ENCODE assay signal across 25 mouse cellular contexts in genomic region chr14:107845289-107846215, GRCm38 (mm10).
A peak's percentile ranks its signal among the peaks of the same experiment; 100 is the strongest.
DNase-seq lines count a peak whose midpoint lies in the region; ATAC-seq and TF ChIP-seq lines count a peak whose summit lies in the region.
"Had no signal": no experiment of that assay in that cellular context is flagged by ENCODE, and none has a peak within 500 bp of the region (broad histone marks: within the 10 kb centered on the region; RNA-seq: fewer than 3 reads in every experiment).

No protein-coding gene starts in this region.

- no peak overlapping the region for H3K4me2 ChIP-seq in hindbrain, embryonic 12.5 days (replicated peaks)
- H3K4me2 ChIP-seq in hindbrain, embryonic 13.5 days: no peak overlapping the region
- no peak overlapping the region for H3K4me2 ChIP-seq in forebrain, embryonic 14.5 days (ENCODE audit: low read length)
- H3K4me2 ChIP-seq in midbrain, embryonic 15.5 days: no peak overlapping the region
- H3K4me2 ChIP-seq: embryonic facial prominence, embryonic 13.5 days; heart, embryonic 15.5 days; liver, embryonic 15.5 days; lung, embryonic 14.5 days; neural tube, embryonic 13.5 days had no signal

- DNase-seq in brain, embryonic 14.5 days (ENCODE audit: low read depth): peak; percentile 86
- DNase-seq in forebrain, embryonic 14.5 days (ENCODE audit: low spot score): peak; percentile 81
- DNase-seq in kidney, postnatal 10 days: no peak
- DNase-seq in urinary bladder, adult 2 months (ENCODE audit: low spot score): no peak
- DNase-seq: adrenal gland, postnatal 14 days; cerebellum, adult 11-12 months; cerebellum, adult 9-11 months; gastrocnemius, postnatal 14 days; heart, postnatal 36 days; kidney, adult 9 months; kidney, postnatal 14 days; lung, embryonic 14.5 days; lung, postnatal 14 days; thymus, adult 2 months; thymus, postnatal 36 days had no signal

- H3K9me3 ChIP-seq in hindbrain, embryonic 12.5 days (replicated peaks): no peaks in the 10 kb centered on the region
- no peaks in the 10 kb centered on the region for H3K9me3 ChIP-seq in hindbrain, embryonic 13.5 days
- no peaks in the 10 kb centered on the region for H3K9me3 ChIP-seq in forebrain, embryonic 14.5 days (replicated peaks; ENCODE audit: control insufficient read depth, low read length)
- no peaks in the 10 kb centered on the region for H3K9me3 ChIP-seq in midbrain, embryonic 15.5 days
- H3K9me3 ChIP-seq: embryonic facial prominence, embryonic 13.5 days; heart, embryonic 15.5 days; liver, embryonic 15.5 days; neural tube, embryonic 13.5 days had no signal

- no peak for TF ChIP-seq CTCF in brain, embryonic 14.5 days (IDR thresholded peaks at IDR 0.05; ENCODE audit: borderline replicate concordance, extremely low read depth, insufficient read depth, insufficient read length)

- peak; percentile 78; the same call in 1 of the 2 replicates for ATAC-seq in hindbrain, embryonic 12.5 days (ENCODE audit: low FRiP score)
- ATAC-seq in hindbrain, embryonic 13.5 days (ENCODE audit: low FRiP score): no peak
- ATAC-seq in forebrain, embryonic 14.5 days: peak; percentile 93
- ATAC-seq in midbrain, embryonic 15.5 days (replicated peaks): peak; percentile 87
- ATAC-seq: CD4-positive, CD25-positive, alpha-beta regulatory T cell, adult 4 months; intestine, embryonic 16.5 days had no signal

- H3K9ac ChIP-seq in hindbrain, embryonic 12.5 days: no peak overlapping the region
- H3K9ac ChIP-seq in hindbrain, embryonic 13.5 days: no peak overlapping the region
- no peak overlapping the region for H3K9ac ChIP-seq in forebrain, embryonic 14.5 days (ENCODE audit: low read length)
- H3K9ac ChIP-seq in midbrain, embryonic 15.5 days: no peak overlapping the region
- H3K9ac ChIP-seq: embryonic facial prominence, embryonic 13.5 days; heart, embryonic 15.5 days; liver, embryonic 15.5 days; lung, embryonic 14.5 days; neural tube, embryonic 13.5 days had no signal

- H3K27me3 ChIP-seq in hindbrain, embryonic 12.5 days: no peaks in the 10 kb centered on the region
- no peaks in the 10 kb centered on the region for H3K27me3 ChIP-seq in hindbrain, embryonic 13.5 days
- no peaks in the 10 kb centered on the region for H3K27me3 ChIP-seq in forebrain, embryonic 14.5 days (replicated peaks; ENCODE audit: control insufficient read depth, insufficient read depth, low read length)
- H3K27me3 ChIP-seq in midbrain, embryonic 15.5 days (replicated peaks): no peaks in the 10 kb centered on the region
- H3K27me3 ChIP-seq: embryonic facial prominence, embryonic 13.5 days; heart, embryonic 15.5 days; liver, embryonic 15.5 days; neural tube, embryonic 13.5 days had no signal

- 61% methylated on average over 3 of the region's 3 CpGs for WGBS in hindbrain, embryonic 12.5 days
- 52% methylated on average over 3 of the region's 3 CpGs for WGBS in hindbrain, embryonic 13.5 days
- 8% methylated on average over 3 of the region's 3 CpGs for WGBS in forebrain, embryonic 14.5 days
- WGBS in midbrain, embryonic 15.5 days: 20% methylated on average over 3 of the region's 3 CpGs

- TF ChIP-seq POLR2A in brain, embryonic 14.5 days (IDR thresholded peaks at IDR 0.05; ENCODE audit: borderline replicate concordance, extremely low read depth, insufficient read depth, insufficient read length, poor library complexity, severe bottlenecking): no peak

- no peaks in the 10 kb centered on the region for H3K36me3 ChIP-seq in hindbrain, embryonic 12.5 days
- no peaks in the 10 kb centered on the region for H3K36me3 ChIP-seq in hindbrain, embryonic 13.5 days
- H3K36me3 ChIP-seq in forebrain, embryonic 14.5 days (ENCODE audit: control insufficient read depth, insufficient read depth, low read length): no peaks in the 10 kb centered on the region
- H3K36me3 ChIP-seq in midbrain, embryonic 15.5 days (replicated peaks): no peaks in the 10 kb centered on the region
- H3K36me3 ChIP-seq: embryonic facial prominence, embryonic 13.5 days; heart, embryonic 15.5 days; liver, embryonic 15.5 days; neural tube, embryonic 13.5 days had no signal

- no peak overlapping the region for H3K4me3 ChIP-seq in hindbrain, embryonic 12.5 days
- no peak overlapping the region for H3K4me3 ChIP-seq in hindbrain, embryonic 13.5 days
- no peak overlapping the region for H3K4me3 ChIP-seq in forebrain, embryonic 14.5 days (ENCODE audit: low read depth, low read length)
- H3K4me3 ChIP-seq in midbrain, embryonic 15.5 days: no peak overlapping the region
- H3K4me3 ChIP-seq: embryonic facial prominence, embryonic 13.5 days; heart, embryonic 15.5 days; liver, embryonic 15.5 days; myocyte; neural tube, embryonic 13.5 days had no signal

- no peak overlapping the region for H3K27ac ChIP-seq in hindbrain, embryonic 12.5 days
- no peak overlapping the region for H3K27ac ChIP-seq in hindbrain, embryonic 13.5 days
- no peak overlapping the region for H3K27ac ChIP-seq in forebrain, embryonic 14.5 days (ENCODE audit: low read depth, low read length)
- H3K27ac ChIP-seq in midbrain, embryonic 15.5 days: no peak overlapping the region
- H3K27ac ChIP-seq: embryonic facial prominence, embryonic 13.5 days; heart, embryonic 15.5 days; liver, embryonic 15.5 days; neural tube, embryonic 13.5 days had no signal

- no peaks in the 10 kb centered on the region for H3K4me1 ChIP-seq in hindbrain, embryonic 12.5 days
- H3K4me1 ChIP-seq in hindbrain, embryonic 13.5 days (replicated peaks): no peaks in the 10 kb centered on the region
- peaks cover 3% of the 10 kb centered on the region; the same call in 1 of the 2 replicates for H3K4me1 ChIP-seq in forebrain, embryonic 14.5 days (ENCODE audit: control insufficient read depth, insufficient read depth, low read length)
- no peaks in the 10 kb centered on the region; the same call in 1 of the 2 replicates for H3K4me1 ChIP-seq in midbrain, embryonic 15.5 days
- H3K4me1 ChIP-seq: embryonic facial prominence, embryonic 13.5 days; heart, embryonic 15.5 days; liver, embryonic 15.5 days; neural tube, embryonic 13.5 days had no signal

Comparison
In these comparisons a context has a peak if more than half of its experiments do, and no peak if none do; other contexts are left out.
1. DNase-seq: peak in brain, embryonic 14.5 days (single experiment) and forebrain, embryonic 14.5 days (single experiment); none in kidney, postnatal 10 days (single experiment) and urinary bladder, adult 2 months (single experiment).